Mouse (Mus musculus) CH12.LX (cell line): ENCODE data around the gene Tbc1d9.

Experiments
- BHLHE40 ChIP-seq: IDR thresholded peaks from 2 replicates; pipeline ENCODE4 v1.6.1; 2011; ENCODE audit warnings: mild to moderate bottlenecking, low read depth, low read length, improper control_type of control experiment
- CHD1 ChIP-seq: IDR thresholded peaks from 2 replicates; pipeline ENCODE4 v1.6.1; 2012; ENCODE audit warnings: low read depth, low read length, improper control_type of control experiment, inconsistent platforms
- E2F4 ChIP-seq: IDR thresholded peaks from 2 replicates; pipeline ENCODE4 v1.6.1; 2011; ENCODE audit warnings: low read depth, low read length, improper control_type of control experiment; ENCODE audit not compliant: insufficient replicate concordance
- EP300 ChIP-seq: IDR thresholded peaks from 2 replicates; pipeline ENCODE4 v1.6.1; 2011; ENCODE audit warnings: low read length, improper control_type of control experiment
- HCFC1 ChIP-seq: IDR thresholded peaks from 2 replicates; pipeline ENCODE4 v1.6.1; 2012; ENCODE audit warnings: low read depth, mild to moderate bottlenecking, inconsistent platforms, low read length, improper control_type of control experiment
- MAX ChIP-seq: IDR thresholded peaks from 2 replicates; pipeline ENCODE4 v1.6.1; 2011; ENCODE audit warnings: low read length, improper control_type of control experiment
- NELFE ChIP-seq: IDR thresholded peaks from 2 replicates; pipeline ENCODE4 v1.6.1; 2011; ENCODE audit warnings: low read depth, low read length, improper control_type of control experiment
- POLR2A ChIP-seq: IDR thresholded peaks from 2 replicates; pipeline ENCODE4 v1.6.1; 2011; ENCODE audit warnings: low read depth, mild to moderate bottlenecking, improper control_type of control experiment, low read length
- POLR2AphosphoS2 ChIP-seq: IDR thresholded peaks from 2 replicates; pipeline ENCODE4 v1.6.1; 2011; ENCODE audit warnings: low read depth, low read length, improper control_type of control experiment
- SMC3 ChIP-seq: IDR thresholded peaks from 2 replicates; pipeline ENCODE4 v1.6.1; 2011; ENCODE audit warnings: low read depth, low read length, improper control_type of control experiment
- USF1 ChIP-seq: IDR thresholded peaks from 2 replicates; pipeline ENCODE4 v1.6.1; 2014; ENCODE audit warnings: low read depth, mild to moderate bottlenecking, inconsistent platforms, low read length, improper control_type of control experiment
- ZNF384 ChIP-seq: IDR thresholded peaks from 2 replicates; pipeline ENCODE4 v1.6.1; 2012; ENCODE audit warnings: low read depth, low read length, improper control_type of control experiment, inconsistent platforms

DNA sequence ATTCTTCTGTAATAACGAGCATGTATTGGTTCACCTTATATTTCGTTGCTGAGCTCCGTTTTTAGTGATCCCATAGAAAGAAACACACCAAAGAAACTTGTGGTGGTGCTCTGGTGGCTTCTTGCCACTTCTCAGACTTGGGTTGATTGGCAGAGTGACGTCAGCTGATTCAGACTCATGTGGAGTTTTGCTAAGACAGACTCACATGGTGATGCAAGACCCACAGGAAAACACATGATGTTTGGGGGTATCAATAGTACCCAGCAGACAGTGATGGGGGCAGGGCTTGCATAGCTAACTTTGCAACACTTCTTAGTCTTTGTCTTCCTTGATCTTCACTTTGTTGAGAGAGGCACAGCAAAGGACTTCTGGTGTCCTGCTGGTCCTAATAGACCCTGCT, 20.6 kb upstream of the Tbc1d9 start:
- TF ChIP-seq ZNF384 = no peak
- TF ChIP-seq NELFE = no peak
- TF ChIP-seq CHD1 = no peak
- no peak for TF ChIP-seq POLR2A
- TF ChIP-seq HCFC1 = no peak
- no peak for TF ChIP-seq E2F4
- no peak for TF ChIP-seq BHLHE40
- no peak for TF ChIP-seq EP300
- no peak for TF ChIP-seq POLR2AphosphoS2
- no peak for TF ChIP-seq SMC3
- no peak for TF ChIP-seq USF1
- TF ChIP-seq MAX = no peak
